Mouse (Mus musculus): Measurements from ENCODE around the gene Odf3b. TPM values are rescaled to one million over a fixed set of nuclear protein-coding genes. Genes with fewer than 3 reads are reported as not detected.

Odf3b gene
- polyA plus RNA-seq, 1 experiment from 2014 or later = 1.7 TPM

- Histone ChIP-seq H3K9ac (ENCODE audit: low read depth, low read length) (no peak overlapping the region), H3K4me3 (ENCODE audit: low read depth, low read length) (no peak overlapping the region), H3K9me3 (ENCODE audit: control insufficient read depth, low read length) (peaks cover 10% of the 10 kb centered on the region; the same call in 1 of the 2 replicates), H3K36me3 (ENCODE audit: control insufficient read depth, insufficient read depth, low read length) (no peaks in the 10 kb centered on the region), H3K27me3 (replicated peaks; ENCODE audit: control insufficient read depth, insufficient read depth, low read length) (no peaks in the 10 kb centered on the region), H3K27ac (replicated peaks; ENCODE audit: low read depth, low read length) (no peak overlapping the region), H3K4me2 (ENCODE audit: low read depth, low read length) (no peak overlapping the region), H3K4me1 (ENCODE audit: control insufficient read depth, insufficient read depth, low read length) (no peaks in the 10 kb centered on the region)
- no peak for ATAC-seq (ENCODE audit: low read depth)
- 79% methylated on average over 10 of the region's 10 CpGs for WGBS
- DNase-seq (ENCODE audit: low spot score) = no peak
These were observed 25.9 kb upstream of the Odf3b start for GRCm38 (mm10) chr15:89404831-89405623.

- WGBS = 92% methylated on average over 1 of the region's 1 CpGs
- H3K27me3 ChIP-seq (replicated peaks; ENCODE audit: control insufficient read depth, insufficient read depth, low read length) = no peaks in the 10 kb centered on the region
These were observed 23.4 kb upstream of the Odf3b start for GRCm38 (mm10) chr15:89402471-89402870.

GRCm38 (mm10) chr15:89399716-89400115, 20.6 kb upstream of the Odf3b start:
- WGBS = 50% methylated on average over 1 of the region's 1 CpGs
- Histone ChIP-seq H3K4me1 (ENCODE audit: control insufficient read depth, insufficient read depth, low read length) (no peaks in the 10 kb centered on the region), H3K27ac (replicated peaks; ENCODE audit: low read depth, low read length) (no peak overlapping the region), H3K27me3 (replicated peaks; ENCODE audit: control insufficient read depth, insufficient read depth, low read length) (no peaks in the 10 kb centered on the region), H3K9ac (ENCODE audit: low read depth, low read length) (no peak overlapping the region), H3K4me2 (ENCODE audit: low read depth, low read length) (no peak overlapping the region), H3K36me3 (ENCODE audit: control insufficient read depth, insufficient read depth, low read length) (no peaks in the 10 kb centered on the region), H3K4me3 (ENCODE audit: low read depth, low read length) (no peak overlapping the region), H3K9me3 (ENCODE audit: control insufficient read depth, low read length) (no peaks in the 10 kb centered on the region)
- DNase-seq (ENCODE audit: low spot score) = no peak
- no peak for ATAC-seq (ENCODE audit: low read depth)

More at GRCm38 (mm10) chr15:89402471-89402870, 23.4 kb upstream of the Odf3b start:
- Histone ChIP-seq H3K4me1 (ENCODE audit: control insufficient read depth, insufficient read depth, low read length) (no peaks in the 10 kb centered on the region), H3K9ac (ENCODE audit: low read depth, low read length) (no peak overlapping the region), H3K36me3 (ENCODE audit: control insufficient read depth, insufficient read depth, low read length) (no peaks in the 10 kb centered on the region), H3K9me3 (ENCODE audit: control insufficient read depth, low read length) (0 out of 2 replicates have a peak, but pooled peaks cover 5% of the 10 kb centered on the region), H3K27ac (replicated peaks; ENCODE audit: low read depth, low read length) (no peak overlapping the region), H3K4me2 (ENCODE audit: low read depth, low read length) (no peak overlapping the region), H3K4me3 (ENCODE audit: low read depth, low read length) (no peak overlapping the region)
- DNase-seq (ENCODE audit: low spot score) = no peak
- no peak for ATAC-seq (ENCODE audit: low read depth)

GRCm38 (mm10) chr15:89398146-89398545, 19.1 kb upstream of the Odf3b start:
- H3K9me3 ChIP-seq (ENCODE audit: control insufficient read depth, low read length) = no peaks in the 10 kb centered on the region
- no peak overlapping the region for H3K4me2 ChIP-seq (ENCODE audit: low read depth, low read length)
- WGBS = 70% methylated on average over 2 of the region's 2 CpGs
- DNase-seq (ENCODE audit: low spot score) (peak; percentile 6), ATAC-seq (ENCODE audit: low read depth) (no peak)
- H3K4me3 ChIP-seq (ENCODE audit: low read depth, low read length) = no peak overlapping the region
- H3K27me3 ChIP-seq (replicated peaks; ENCODE audit: control insufficient read depth, insufficient read depth, low read length) = no peaks in the 10 kb centered on the region
- H3K9ac ChIP-seq (ENCODE audit: low read depth, low read length) = no peak overlapping the region
- H3K36me3 ChIP-seq (ENCODE audit: control insufficient read depth, insufficient read depth, low read length) = no peaks in the 10 kb centered on the region
- no peaks in the 10 kb centered on the region for H3K4me1 ChIP-seq (ENCODE audit: control insufficient read depth, insufficient read depth, low read length)
- H3K27ac ChIP-seq (replicated peaks; ENCODE audit: low read depth, low read length) = no peak overlapping the region

GRCm38 (mm10) chr15:89396883-89397282, 17.8 kb upstream of the Odf3b start:
- H3K27ac ChIP-seq (replicated peaks; ENCODE audit: low read depth, low read length) = no peak overlapping the region
- H3K9me3 ChIP-seq (ENCODE audit: control insufficient read depth, low read length) = no peaks in the 10 kb centered on the region
- H3K27me3 ChIP-seq (replicated peaks; ENCODE audit: control insufficient read depth, insufficient read depth, low read length) = no peaks in the 10 kb centered on the region
- no peak overlapping the region for H3K4me3 ChIP-seq (ENCODE audit: low read depth, low read length)
- DNase-seq (ENCODE audit: low spot score) = no peak
- WGBS = 89% methylated on average over 4 of the region's 4 CpGs
- no peaks in the 10 kb centered on the region for H3K4me1 ChIP-seq (ENCODE audit: control insufficient read depth, insufficient read depth, low read length)
- H3K36me3 ChIP-seq (ENCODE audit: control insufficient read depth, insufficient read depth, low read length) = no peaks in the 10 kb centered on the region
- H3K9ac ChIP-seq (ENCODE audit: low read depth, low read length) = no peak overlapping the region
- ATAC-seq (ENCODE audit: low read depth) = no peak
- no peak overlapping the region for H3K4me2 ChIP-seq (ENCODE audit: low read depth, low read length)

- DNase-seq (ENCODE audit: low spot score) (no peak), ATAC-seq (ENCODE audit: low read depth) (no peak)
- H3K9me3 ChIP-seq (ENCODE audit: control insufficient read depth, low read length) = no peaks in the 10 kb centered on the region
- no peaks in the 10 kb centered on the region for H3K4me1 ChIP-seq (ENCODE audit: control insufficient read depth, insufficient read depth, low read length)
- H3K4me3 ChIP-seq (ENCODE audit: low read depth, low read length) = no peak overlapping the region
- H3K27ac ChIP-seq (replicated peaks; ENCODE audit: low read depth, low read length) = no peak overlapping the region
- H3K9ac ChIP-seq (ENCODE audit: low read depth, low read length) = no peak overlapping the region
- H3K36me3 ChIP-seq (ENCODE audit: control insufficient read depth, insufficient read depth, low read length) = no peaks in the 10 kb centered on the region
- no peak overlapping the region for H3K4me2 ChIP-seq (ENCODE audit: low read depth, low read length)
- H3K27me3 ChIP-seq (replicated peaks; ENCODE audit: control insufficient read depth, insufficient read depth, low read length) = no peaks in the 10 kb centered on the region
- 90% methylated on average over 10 of the region's 10 CpGs for WGBS
These were observed 11.0 kb upstream of the Odf3b start for GRCm38 (mm10) chr15:89390081-89390480.

- Histone ChIP-seq H3K4me2 (ENCODE audit: low read depth, low read length) (no peak overlapping the region), H3K4me1 (ENCODE audit: control insufficient read depth, insufficient read depth, low read length) (no peaks in the 10 kb centered on the region), H3K27me3 (replicated peaks; ENCODE audit: control insufficient read depth, insufficient read depth, low read length) (no peaks in the 10 kb centered on the region), H3K4me3 (ENCODE audit: low read depth, low read length) (no peak overlapping the region), H3K9me3 (ENCODE audit: control insufficient read depth, low read length) (no peaks in the 10 kb centered on the region), H3K27ac (replicated peaks; ENCODE audit: low read depth, low read length) (no peak overlapping the region), H3K9ac (ENCODE audit: low read depth, low read length) (no peak overlapping the region), H3K36me3 (ENCODE audit: control insufficient read depth, insufficient read depth, low read length) (no peaks in the 10 kb centered on the region)
- ATAC-seq (ENCODE audit: low read depth) (no peak), DNase-seq (ENCODE audit: low spot score) (no peak)
- 39% methylated on average over 12 of the region's 12 CpGs for WGBS
These were observed 8.0 kb upstream of the Odf3b start for GRCm38 (mm10) chr15:89387127-89387526.

- Histone ChIP-seq H3K27me3 (replicated peaks; ENCODE audit: control insufficient read depth, insufficient read depth, low read length) (peaks cover 16% of the 10 kb centered on the region), H3K4me3 (ENCODE audit: low read depth, low read length) (no peak within 1 kb of the TSS), H3K4me1 (ENCODE audit: control insufficient read depth, insufficient read depth, low read length) (no peaks in the 10 kb centered on the region), H3K27ac (replicated peaks; ENCODE audit: low read depth, low read length) (no peak within 1 kb of the TSS), H3K9ac (ENCODE audit: low read depth, low read length) (no peak within 1 kb of the TSS), H3K36me3 (ENCODE audit: control insufficient read depth, insufficient read depth, low read length) (no peaks in the 10 kb centered on the region), H3K9me3 (ENCODE audit: control insufficient read depth, low read length) (no peaks in the 10 kb centered on the region), H3K4me2 (ENCODE audit: low read depth, low read length) (no peak within 1 kb of the TSS)
- DNase-seq (ENCODE audit: low spot score) = no peak
- ATAC-seq (ENCODE audit: low read depth) = no peak
- 77% methylated on average over 7 of the region's 7 CpGs for WGBS
These were observed 5.5 kb upstream of the Odf3b start, which contains the start of gene Klhdc7b for GRCm38 (mm10) chr15:89384617-89385016. Gene Klhdc7b, plus strand, starts transcription at chr15:89384917.

GRCm38 (mm10) chr15:89379429-89379828, 347 bp upstream of the Odf3b start:
- Histone ChIP-seq H3K27me3 (replicated peaks; ENCODE audit: control insufficient read depth, insufficient read depth, low read length) (peaks cover 59% of the 10 kb centered on the region), H3K9me3 (ENCODE audit: control insufficient read depth, low read length) (no peaks in the 10 kb centered on the region), H3K27ac (replicated peaks; ENCODE audit: low read depth, low read length) (no peak overlapping the region), H3K4me3 (ENCODE audit: low read depth, low read length) (peak overlapping the region; percentile 39), H3K9ac (ENCODE audit: low read depth, low read length) (no peak overlapping the region), H3K36me3 (ENCODE audit: control insufficient read depth, insufficient read depth, low read length) (no peaks in the 10 kb centered on the region), H3K4me1 (ENCODE audit: control insufficient read depth, insufficient read depth, low read length) (peaks cover 13% of the 10 kb centered on the region; the same call in 1 of the 2 replicates), H3K4me2 (ENCODE audit: low read depth, low read length) (peak overlapping the region; percentile 71)
- 15% methylated on average over 10 of the region's 10 CpGs for WGBS
- no peak for DNase-seq (ENCODE audit: low spot score)
- no peak for ATAC-seq (ENCODE audit: low read depth)

All from embryonic facial prominence, embryonic 14.5 days (tissue).